Mouse (Mus musculus) lung, adult 2 months (tissue): ENCODE results near the gene Col23a1.

Experiments used
- CTCF ChIP-seq: fragments of 200-500 bp; IDR thresholded peaks from 2 replicates; pipeline ENCODE4 v1.5.1; 2011; ENCODE audit warnings: mild to moderate bottlenecking, low read length, control low read depth; ENCODE audit not compliant: insufficient read depth
- POLR2A ChIP-seq: fragments of 200-500 bp; IDR thresholded peaks from 2 replicates; pipeline ENCODE4 v1.6.1; 2011; ENCODE audit warnings: low read depth, mild to moderate bottlenecking, control low read depth, low read length, borderline replicate concordance; ENCODE audit errors: extremely low read depth

GRCm38 (mm10) chr11:51493421-51493820 is 203.7 kb downstream of the Col23a1 start:
- TF ChIP-seq CTCF (no peak), POLR2A (no peak)
